Comparison of ENCODE assay signal across 12 mouse cellular contexts in the genomic region with DNA sequence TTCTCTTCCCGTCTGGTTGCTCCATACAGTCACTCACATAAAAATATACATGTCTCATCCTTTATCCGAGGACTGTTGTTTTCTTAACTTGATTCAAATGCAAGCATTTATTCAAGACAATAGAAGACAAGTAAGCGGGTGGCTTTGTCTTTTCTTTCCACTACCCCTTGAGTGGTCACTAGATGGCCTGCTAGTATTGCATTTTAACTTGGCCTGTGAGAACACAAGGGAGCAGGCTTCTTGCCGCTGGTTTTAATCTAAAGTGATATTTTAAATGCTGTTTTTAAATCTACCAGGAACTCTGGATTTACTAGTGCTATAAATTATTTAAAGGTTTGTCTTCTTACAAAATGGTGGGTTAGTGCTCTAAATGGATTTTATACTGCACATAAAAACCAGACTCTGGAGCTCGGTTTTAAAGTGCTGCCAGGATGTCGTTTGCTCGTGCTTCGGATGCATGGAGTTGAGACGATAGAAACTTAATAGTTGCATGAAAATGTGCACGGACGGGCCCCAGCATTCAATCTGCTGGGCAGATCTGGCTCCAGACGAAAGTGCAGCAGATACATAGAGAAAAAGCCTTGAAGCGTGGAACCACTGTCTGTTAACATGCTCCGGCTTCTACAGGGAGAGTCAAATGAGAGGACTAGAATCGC. TPM values are rescaled to one million over a fixed set of nuclear protein-coding genes. Genes with fewer than 3 reads are reported as not detected.
DNase-seq lines count a peak whose midpoint lies in the region; ATAC-seq and TF ChIP-seq lines count a peak whose summit lies in the region.
"Had no signal": no experiment of that assay in that cellular context is flagged by ENCODE, and none has a peak within 500 bp of the region (broad histone marks: within the 10 kb centered on the region; RNA-seq: fewer than 3 reads in every experiment).

No protein-coding gene starts in this region.

- no peak overlapping the region for H3K9ac ChIP-seq in hindbrain, embryonic 16.5 days (ENCODE audit: low read depth, low read length)
- no peak overlapping the region for H3K9ac ChIP-seq in hindbrain, embryonic 12.5 days
- no peak overlapping the region for H3K9ac ChIP-seq in midbrain, embryonic 14.5 days (replicated peaks; ENCODE audit: low read length)
- 0 out of 2 replicates have a peak overlapping the region, but pooled peaks have one; percentile 14 for H3K9ac ChIP-seq in embryonic facial prominence, embryonic 14.5 days (ENCODE audit: low read depth, low read length)
- H3K9ac ChIP-seq in stomach, postnatal 0 days (ENCODE audit: low read length) = no peak overlapping the region
- H3K9ac ChIP-seq: forebrain, embryonic 13.5 days had no signal

- H3K4me2 ChIP-seq in hindbrain, embryonic 16.5 days (ENCODE audit: low read length) = no peak overlapping the region
- no peak overlapping the region for H3K4me2 ChIP-seq in hindbrain, embryonic 12.5 days (replicated peaks)
- H3K4me2 ChIP-seq in midbrain, embryonic 14.5 days (ENCODE audit: low read length) = no peak overlapping the region
- no peak overlapping the region for H3K4me2 ChIP-seq in embryonic facial prominence, embryonic 14.5 days (ENCODE audit: low read depth, low read length)
- no peak overlapping the region for H3K4me2 ChIP-seq in stomach, postnatal 0 days (replicated peaks; ENCODE audit: low read depth)
- H3K4me2 ChIP-seq: forebrain, embryonic 13.5 days had no signal

- H3K27me3 ChIP-seq in hindbrain, embryonic 16.5 days (replicated peaks; ENCODE audit: control insufficient read depth, insufficient read depth, low read length) = no peaks in the 10 kb centered on the region
- H3K27me3 ChIP-seq in hindbrain, embryonic 12.5 days = no peaks in the 10 kb centered on the region
- no peaks in the 10 kb centered on the region for H3K27me3 ChIP-seq in midbrain, embryonic 14.5 days (ENCODE audit: control insufficient read depth, insufficient read depth, low read length)
- no peaks in the 10 kb centered on the region for H3K27me3 ChIP-seq in midbrain, embryonic 10.5 days (ENCODE audit: low read depth, poor library complexity, severe bottlenecking)
- H3K27me3 ChIP-seq in embryonic facial prominence, embryonic 14.5 days (replicated peaks; ENCODE audit: control insufficient read depth, insufficient read depth, low read length) = no peaks in the 10 kb centered on the region
- H3K27me3 ChIP-seq in stomach, postnatal 0 days (ENCODE audit: control insufficient read depth, insufficient read depth, low read length) = no peaks in the 10 kb centered on the region
- H3K27me3 ChIP-seq: forebrain, embryonic 13.5 days had no signal

- DNase-seq in midbrain, embryonic 14.5 days = peak; percentile 55
- DNase-seq in midbrain, embryonic 10.5 days (ENCODE audit: low spot score) = no peak
- DNase-seq in embryonic facial prominence, embryonic 14.5 days (ENCODE audit: low spot score) = peak; percentile 70
- DNase-seq in stomach, postnatal 0 days (ENCODE audit: low spot score) = no peak
- DNase-seq in heart, postnatal 14 days = no peak
- DNase-seq in thymus, postnatal 14 days = no peak
- DNase-seq: cerebellum, postnatal 25 days; kidney, postnatal 10 days had no signal

- no peaks in the 10 kb centered on the region for H3K4me1 ChIP-seq in hindbrain, embryonic 16.5 days (ENCODE audit: control insufficient read depth, insufficient read depth, low read depth, low read length)
- H3K4me1 ChIP-seq in hindbrain, embryonic 12.5 days = no peaks in the 10 kb centered on the region
- H3K4me1 ChIP-seq in midbrain, embryonic 14.5 days (ENCODE audit: control insufficient read depth, insufficient read depth, low read length) = no peaks in the 10 kb centered on the region
- no peaks in the 10 kb centered on the region for H3K4me1 ChIP-seq in midbrain, embryonic 10.5 days
- H3K4me1 ChIP-seq in embryonic facial prominence, embryonic 14.5 days (ENCODE audit: control insufficient read depth, insufficient read depth, low read length) = no peaks in the 10 kb centered on the region; the same call in 1 of the 2 replicates
- no peaks in the 10 kb centered on the region for H3K4me1 ChIP-seq in stomach, postnatal 0 days (replicated peaks; ENCODE audit: control insufficient read depth, insufficient read depth)
- H3K4me1 ChIP-seq: forebrain, embryonic 13.5 days had no signal

- H3K36me3 ChIP-seq in hindbrain, embryonic 16.5 days (ENCODE audit: control insufficient read depth, insufficient read depth, low read length) = peaks cover 15% of the 10 kb centered on the region
- H3K36me3 ChIP-seq in hindbrain, embryonic 12.5 days = peaks cover 26% of the 10 kb centered on the region
- H3K36me3 ChIP-seq in midbrain, embryonic 14.5 days (ENCODE audit: control insufficient read depth, insufficient read depth, low read length) = peaks cover 23% of the 10 kb centered on the region
- H3K36me3 ChIP-seq in midbrain, embryonic 10.5 days = peaks cover 45% of the 10 kb centered on the region
- peaks cover 67% of the 10 kb centered on the region for H3K36me3 ChIP-seq in embryonic facial prominence, embryonic 14.5 days (ENCODE audit: control insufficient read depth, insufficient read depth, low read length)
- peaks cover 10% of the 10 kb centered on the region for H3K36me3 ChIP-seq in stomach, postnatal 0 days (ENCODE audit: control insufficient read depth, insufficient read depth, low read length)

- peak; percentile 69 for TF ChIP-seq CTCF in stomach, postnatal 0 days (IDR thresholded peaks at IDR 0.05; ENCODE audit: low read depth)

- intact Hi-C loops in heart, postnatal 14 days (cut with DNase I) = loop anchor here (10.0 kb wide), 1 partner anchor 492 kb away; the partner anchor contains the start of gene Dkk2

- no peak overlapping the region for H3K4me3 ChIP-seq in hindbrain, embryonic 16.5 days (ENCODE audit: low read length)
- H3K4me3 ChIP-seq in hindbrain, embryonic 12.5 days = no peak overlapping the region
- H3K4me3 ChIP-seq in midbrain, embryonic 14.5 days (replicated peaks; ENCODE audit: low read depth, low read length) = no peak overlapping the region
- no peak overlapping the region for H3K4me3 ChIP-seq in midbrain, embryonic 10.5 days
- H3K4me3 ChIP-seq in embryonic facial prominence, embryonic 14.5 days (ENCODE audit: low read depth, low read length) = no peak overlapping the region
- no peak overlapping the region for H3K4me3 ChIP-seq in stomach, postnatal 0 days (ENCODE audit: low read depth, low read length)
- H3K4me3 ChIP-seq: forebrain, embryonic 13.5 days had no signal

- H3K27ac ChIP-seq in hindbrain, embryonic 16.5 days (ENCODE audit: low read depth, low read length) = no peak overlapping the region
- H3K27ac ChIP-seq in hindbrain, embryonic 12.5 days = no peak overlapping the region
- no peak overlapping the region for H3K27ac ChIP-seq in midbrain, embryonic 14.5 days (replicated peaks; ENCODE audit: low read depth, low read length)
- H3K27ac ChIP-seq in midbrain, embryonic 10.5 days (replicated peaks) = no peak overlapping the region
- peak overlapping the region; percentile 55; the same call in 1 of the 2 replicates for H3K27ac ChIP-seq in embryonic facial prominence, embryonic 14.5 days (replicated peaks; ENCODE audit: low read depth, low read length)
- H3K27ac ChIP-seq in stomach, postnatal 0 days (replicated peaks) = no peak overlapping the region
- H3K27ac ChIP-seq: forebrain, embryonic 13.5 days had no signal

- 73% methylated on average over 15 of the region's 15 CpGs for WGBS in hindbrain, embryonic 16.5 days
- 85% methylated on average over 15 of the region's 15 CpGs for WGBS in hindbrain, embryonic 12.5 days
- 84% methylated on average over 15 of the region's 15 CpGs for WGBS in midbrain, embryonic 14.5 days
- 90% methylated on average over 15 of the region's 15 CpGs for WGBS in midbrain, embryonic 10.5 days
- 60% methylated on average over 15 of the region's 15 CpGs for WGBS in embryonic facial prominence, embryonic 14.5 days
- WGBS in stomach, postnatal 0 days = 76% methylated on average over 15 of the region's 15 CpGs

- 0 out of 2 replicates have a peak, but pooled peaks have one; percentile 2 for ATAC-seq in hindbrain, embryonic 16.5 days
- no peak for ATAC-seq in hindbrain, embryonic 12.5 days (ENCODE audit: low FRiP score)
- ATAC-seq in midbrain, embryonic 14.5 days (ENCODE audit: low FRiP score, low TSS enrichment) = no peak
- no peak for ATAC-seq in embryonic facial prominence, embryonic 14.5 days (ENCODE audit: low read depth)
- no peak for ATAC-seq in stomach, postnatal 0 days (ENCODE audit: low FRiP score, low TSS enrichment)
- ATAC-seq: activated CD4-positive, CD25-positive, alpha-beta regulatory T cell, adult 4 months; forebrain, embryonic 13.5 days had no signal

- H3K9me3 ChIP-seq in hindbrain, embryonic 16.5 days (ENCODE audit: control insufficient read depth, low read length) = no peaks in the 10 kb centered on the region
- H3K9me3 ChIP-seq in hindbrain, embryonic 12.5 days (replicated peaks) = no peaks in the 10 kb centered on the region
- H3K9me3 ChIP-seq in midbrain, embryonic 14.5 days (ENCODE audit: control insufficient read depth, low read length) = no peaks in the 10 kb centered on the region
- H3K9me3 ChIP-seq in midbrain, embryonic 10.5 days (replicated peaks) = peaks cover 6% of the 10 kb centered on the region; the same call in 1 of the 2 replicates
- no peaks in the 10 kb centered on the region for H3K9me3 ChIP-seq in embryonic facial prominence, embryonic 14.5 days (ENCODE audit: control insufficient read depth, low read length)
- H3K9me3 ChIP-seq in stomach, postnatal 0 days (ENCODE audit: control insufficient read depth, low read length) = no peaks in the 10 kb centered on the region
- H3K9me3 ChIP-seq: forebrain, embryonic 13.5 days had no signal

- TF ChIP-seq EP300 in stomach, postnatal 0 days (optimal IDR thresholded peaks at IDR 0.05) = no peak

RNA-seq across cellular contexts. Expression of gene Papss1, which starts 28.7 kb away (rescaled TPM):
- polyA plus RNA-seq in hindbrain, embryonic 16.5 days (2015; fragmentation: Nextera tagmentation; extraction: Ambion mirVana) = 134 and 136 TPM in 2 replicates
- polyA plus RNA-seq in hindbrain, embryonic 12.5 days (2016; fragmentation: Nextera tagmentation; extraction: Ambion mirVana) = 107 and 109 TPM in 2 replicates
- polyA plus RNA-seq in midbrain, embryonic 14.5 days (2014; fragmentation: Nextera tagmentation; extraction: Ambion mirVana) = 111 and 127 TPM in 2 replicates
- polyA plus RNA-seq in midbrain, embryonic 10.5 days (2016; fragmentation: Nextera tagmentation; extraction: Ambion mirVana) = 58.7 and 66.4 TPM in 2 replicates
- polyA plus RNA-seq in embryonic facial prominence, embryonic 14.5 days (2014; fragmentation: Nextera tagmentation; extraction: Ambion mirVana) = 111 and 128 TPM in 2 replicates
- 54.3 and 56.6 TPM in 2 replicates for polyA plus RNA-seq in stomach, postnatal 0 days (2015; fragmentation: Nextera tagmentation; extraction: Ambion mirVana)
- total RNA-seq in heart, postnatal 14 days (2021) = 10 to 100 TPM; 15.4 to 17.5 TPM

Comparison
In these comparisons a context has a peak if more than half of its experiments do, and no peak if none do; other contexts are left out.
1. DNase-seq: peak in midbrain, embryonic 14.5 days (single experiment) and embryonic facial prominence, embryonic 14.5 days (single experiment); none in midbrain, embryonic 10.5 days (single experiment), stomach, postnatal 0 days (single experiment), heart, postnatal 14 days (0 of 2) and thymus, postnatal 14 days (single experiment).